Mouse (Mus musculus): ENCODE measurements around the gene Polq.

The Polq gene

GRCm38 (mm10) chr16:37011061-37011921 lies at the start of gene Polq:
Gene Polq (plus strand): TSS chr16:37011786.
- DNase-seq = peak; percentile 94

GRCm38 (mm10) chr16:36963415-36963814 lies 48.2 kb upstream of the Polq start:
- DNase-seq = no peak

GRCm38 (mm10) chr16:36979127-36979526 lies 32.5 kb upstream of the Polq start:
- no peak for DNase-seq

GRCm38 (mm10) chr16:36983796-36984195 lies 27.8 kb upstream of the Polq start:
- DNase-seq = no peak

- peak; percentile 21 for DNase-seq
These were observed 25.9 kb upstream of the Polq start for GRCm38 (mm10) chr16:36985636-36986042.

- DNase-seq = no peak
These were observed 24.2 kb upstream of the Polq start for GRCm38 (mm10) chr16:36987399-36987798.

GRCm38 (mm10) chr16:36988066-36988465 lies 23.5 kb upstream of the Polq start:
- DNase-seq = no peak

GRCm38 (mm10) chr16:36989493-36989892 lies 22.1 kb upstream of the Polq start:
- DNase-seq = no peak

- no peak for DNase-seq
These were observed 21.5 kb upstream of the Polq start, which contains the start of gene Fbxo40 for GRCm38 (mm10) chr16:36989999-36990625. Gene Fbxo40 (minus strand): TSS chr16:36990467.

- no peak for DNase-seq
These were observed 13.9 kb upstream of the Polq start for GRCm38 (mm10) chr16:36997650-36998049.

- no peak for DNase-seq
These were observed 12.1 kb upstream of the Polq start for GRCm38 (mm10) chr16:36999366-36999972.

- no peak for DNase-seq
These were observed 2.3 kb upstream of the Polq start for GRCm38 (mm10) chr16:37009262-37009661.

- DNase-seq = peak; percentile 28
These were observed 1.2 kb upstream of the Polq start for GRCm38 (mm10) chr16:37010370-37010769.

- DNase-seq = no peak
These were observed 320 bp downstream of the Polq start for GRCm38 (mm10) chr16:37011922-37012289.

- DNase-seq = no peak
These were observed 750 bp downstream of the Polq start for GRCm38 (mm10) chr16:37012336-37012735.

GRCm38 (mm10) chr16:37027581-37027980 lies 16.0 kb downstream of the Polq start:
- DNase-seq = no peak

- no peak for DNase-seq
These were observed 20.4 kb downstream of the Polq start for GRCm38 (mm10) chr16:37031996-37032395.

- DNase-seq = no peak
These were observed 23.2 kb downstream of the Polq start for GRCm38 (mm10) chr16:37034751-37035150.

GRCm38 (mm10) chr16:37059631-37060030 lies 48.0 kb downstream of the Polq start:
- DNase-seq = no peak

- no peak for DNase-seq
These were observed 49.7 kb downstream of the Polq start for GRCm38 (mm10) chr16:37061261-37061660.

GRCm38 (mm10) chr16:37072354-37072753 lies 60.8 kb downstream of the Polq start:
- no peak for DNase-seq

- no peak for DNase-seq
These were observed 78.1 kb downstream of the Polq start for GRCm38 (mm10) chr16:37089648-37090047.

- DNase-seq = peak; percentile 54
These were observed 82.7 kb downstream of the Polq start for GRCm38 (mm10) chr16:37094169-37094833.
